Mouse (Mus musculus) brain, embryonic 14.5 days (tissue): ENCODE measurements at regions not wholly inside any gene's neighbourhood (a gene's known extent, or its start where the extent isn't known, plus 50 kb on each side); places are given as distances from the start of the nearest gene placed in this dataset.

ENCODE experiments used
- DNase-seq: peaks from one replicate; pipeline ENCODE4 v3.0.0-alpha.2; 2011; ENCODE audit warnings: low read depth
- POLR2A ChIP-seq: fragments of 200-500 bp; IDR thresholded peaks from 2 replicates; pipeline ENCODE4 v1.6.1; 2012; ENCODE audit warnings: mild to moderate bottlenecking, inconsistent platforms, borderline replicate concordance; ENCODE audit not compliant: poor library complexity, insufficient read depth, insufficient read length, severe bottlenecking; ENCODE audit errors: extremely low read depth

GRCm38 (mm10) chr15:47386881-47387399 lies 6497.8 kb upstream of the Gm7489 start:
- TF ChIP-seq POLR2A: no peak
- peak; percentile 30 for DNase-seq
